Mouse (Mus musculus): Measurements from ENCODE around the gene Sun1. TPM values are rescaled to one million over a fixed set of nuclear protein-coding genes. Genes with fewer than 3 reads are reported as not detected.

Gene Sun1
- total RNA-seq, 2 experiments from 2014 or later: 66.9 to 73.5 TPM

DNA sequence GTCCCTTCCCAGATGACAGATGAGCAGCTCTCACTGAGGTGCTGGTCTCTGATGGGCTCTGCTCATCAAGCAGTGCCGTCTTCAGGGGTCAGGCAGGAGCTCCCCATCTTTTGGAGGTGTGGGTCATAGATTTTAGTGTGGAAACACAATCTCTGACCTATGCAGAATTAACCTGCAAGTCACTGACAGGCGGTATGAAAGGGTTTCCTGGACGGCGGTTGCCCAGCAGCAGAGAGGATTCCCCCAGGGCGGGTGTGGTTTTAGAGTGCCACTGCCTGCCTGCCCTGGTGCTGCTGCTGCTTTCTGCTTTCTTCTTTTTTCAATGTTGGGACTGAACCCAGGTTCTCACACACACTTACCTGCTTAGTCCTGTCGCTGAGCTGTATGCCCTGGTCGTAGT lies 6.1 kb downstream of the Sun1 start:
- no peak for DNase-seq (ENCODE audit: low spot score in 2 of 2)

DNA sequence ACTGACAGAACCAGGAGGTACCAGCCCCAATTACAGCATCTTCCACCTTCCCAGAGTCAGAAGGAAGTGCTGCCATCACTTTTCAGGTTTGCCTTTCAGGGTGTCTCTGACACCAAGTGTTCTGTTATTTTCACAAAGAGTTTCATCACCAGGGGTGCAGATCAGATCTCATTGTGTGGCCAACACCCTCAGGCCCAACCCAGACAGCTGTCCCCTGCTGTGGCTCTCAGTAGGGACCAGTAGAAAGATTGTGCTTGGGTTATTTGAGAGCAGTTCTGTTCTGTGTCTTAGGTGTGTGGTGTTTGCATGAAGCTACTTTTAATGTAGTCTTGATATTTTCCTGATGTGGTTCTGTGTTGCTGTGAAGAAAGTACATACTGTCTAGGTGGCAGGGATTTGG lies 7.7 kb downstream of the Sun1 start:
- DNase-seq (ENCODE audit: low spot score in 2 of 2): no peak

DNA sequence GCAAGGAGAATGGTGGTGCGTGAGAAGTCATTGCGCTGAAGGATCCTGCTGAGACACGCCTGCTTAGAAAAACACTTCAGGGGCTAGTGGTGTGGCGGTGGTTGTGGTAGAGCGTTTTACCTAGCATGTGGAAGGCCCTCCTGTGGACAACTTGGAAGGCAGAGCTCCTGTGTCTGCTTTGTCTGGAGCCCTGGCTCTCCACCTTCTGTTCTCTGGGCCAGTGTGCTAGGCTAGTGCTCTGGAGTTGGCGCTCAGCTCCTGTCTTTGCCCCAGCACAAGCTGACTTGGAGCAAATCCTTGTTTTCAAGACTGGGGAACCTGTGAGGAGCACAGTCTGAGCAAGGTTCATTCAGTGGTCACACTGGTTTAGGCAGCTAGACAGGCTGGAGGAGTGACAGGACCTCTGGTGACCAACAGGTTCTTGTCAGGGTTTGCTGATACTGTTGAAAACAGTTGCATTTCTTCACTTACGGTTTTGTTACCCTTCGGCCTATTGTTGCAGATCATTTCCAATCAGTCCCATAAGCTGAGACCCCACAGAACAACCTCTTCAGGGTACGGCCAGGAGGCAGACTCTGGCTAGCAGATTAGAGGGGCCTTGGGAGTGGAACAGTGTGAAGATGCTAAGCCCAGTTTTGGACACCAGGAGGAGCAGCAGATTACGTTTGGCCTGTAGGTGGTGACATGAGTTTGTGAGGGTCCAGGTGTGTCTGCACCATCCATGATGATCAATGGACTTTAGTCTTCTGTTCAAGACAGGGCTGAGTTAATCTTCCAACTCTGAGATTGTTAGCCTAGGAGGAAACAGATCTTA lies 8.6 kb downstream of the Sun1 start:
- DNase-seq (ENCODE audit: low spot score in 2 of 2): no peak

DNA sequence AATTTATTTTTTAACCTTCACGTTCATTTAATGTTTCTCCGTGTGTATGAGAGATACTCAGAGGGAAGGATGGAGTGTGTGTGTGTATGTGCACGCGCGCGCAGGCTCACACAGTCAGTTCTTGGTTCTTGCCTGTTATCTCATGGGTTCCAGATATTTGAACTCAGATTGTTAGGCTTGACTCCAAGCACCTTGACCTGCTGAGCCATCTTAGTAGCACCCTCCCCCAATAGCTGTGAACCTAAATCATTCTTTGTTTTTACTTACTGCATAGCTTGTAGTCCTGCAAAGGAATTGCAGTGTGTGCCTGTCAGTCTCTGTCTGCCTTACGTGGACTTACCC lies 9.2 kb downstream of the Sun1 start:
- DNase-seq (ENCODE audit: low spot score in 2 of 2): no peak

DNA sequence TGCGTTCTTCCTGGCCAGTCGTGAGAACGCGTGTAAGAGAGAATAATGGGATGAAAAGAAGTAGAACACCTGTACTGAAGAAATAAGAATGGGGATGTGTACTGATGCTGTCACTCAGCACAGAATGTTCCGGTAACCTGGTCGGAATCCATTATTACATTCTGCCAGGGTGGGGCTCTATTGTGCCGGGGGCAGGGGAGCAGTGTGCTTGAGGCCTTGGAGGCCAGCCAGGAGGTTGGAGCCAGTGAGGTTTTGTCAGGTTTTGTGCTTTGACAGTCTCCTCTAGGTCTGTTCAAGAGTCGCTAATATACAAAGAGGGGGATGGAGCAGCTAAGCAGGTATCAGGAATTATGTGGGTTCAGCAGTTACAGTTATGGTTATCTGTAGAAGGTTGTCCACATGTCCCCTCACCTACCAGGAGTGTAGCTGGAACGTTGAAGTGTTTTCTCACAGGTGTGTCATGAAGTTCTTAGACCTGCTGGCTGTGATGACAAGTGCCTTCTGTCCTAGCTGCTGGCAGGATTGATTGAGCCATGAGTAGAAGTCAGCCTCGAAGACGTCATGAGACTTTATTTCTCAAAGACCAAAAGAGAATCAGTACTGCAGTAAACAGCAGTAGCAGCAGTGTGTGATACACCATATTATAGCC lies 11.4 kb downstream of the Sun1 start:
- no peak for DNase-seq (ENCODE audit: low spot score in 2 of 2)

DNA sequence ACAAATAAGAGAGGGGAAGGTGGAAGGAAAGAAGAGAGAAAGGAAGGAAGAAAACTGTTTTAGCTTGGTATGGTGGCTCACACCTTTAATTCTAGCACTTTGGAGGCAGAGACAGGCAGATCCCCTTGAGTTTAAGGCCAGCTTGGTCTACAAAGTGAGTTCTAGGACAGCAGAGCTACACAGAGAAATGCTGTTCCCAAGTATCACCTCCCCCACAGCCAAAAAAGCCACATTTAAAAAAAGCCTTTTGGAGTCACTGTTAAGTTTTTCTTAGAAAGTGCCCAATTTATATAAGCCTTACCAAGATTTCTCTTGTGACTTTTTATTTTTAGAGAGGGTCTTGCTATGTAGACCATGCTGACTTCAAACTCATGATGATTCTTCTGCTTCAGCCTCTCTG lies 13.9 kb downstream of the Sun1 start:
- no peak for DNase-seq (ENCODE audit: low spot score in 2 of 2)

DNA sequence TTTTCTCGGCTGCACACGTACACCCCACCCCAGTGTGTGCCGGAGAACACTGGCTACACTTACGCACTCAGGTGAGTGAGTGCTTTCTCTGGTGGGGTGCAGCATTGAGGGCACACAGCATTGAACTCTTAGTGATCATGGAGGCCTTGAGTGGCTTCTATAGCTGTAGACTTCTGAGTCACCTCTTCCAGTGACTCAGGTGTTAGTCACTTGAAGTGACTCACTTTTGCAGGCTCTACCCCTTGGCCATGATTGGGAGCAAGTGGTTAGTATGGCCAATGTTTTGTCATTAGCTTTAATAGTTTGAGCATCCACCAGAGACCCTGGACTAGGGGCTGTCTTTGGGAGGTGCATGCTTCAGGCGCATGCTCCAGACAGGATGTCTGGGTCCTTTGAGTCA lies 14.7 kb downstream of the Sun1 start:
- no peak for DNase-seq (ENCODE audit: low spot score in 2 of 2)

DNA sequence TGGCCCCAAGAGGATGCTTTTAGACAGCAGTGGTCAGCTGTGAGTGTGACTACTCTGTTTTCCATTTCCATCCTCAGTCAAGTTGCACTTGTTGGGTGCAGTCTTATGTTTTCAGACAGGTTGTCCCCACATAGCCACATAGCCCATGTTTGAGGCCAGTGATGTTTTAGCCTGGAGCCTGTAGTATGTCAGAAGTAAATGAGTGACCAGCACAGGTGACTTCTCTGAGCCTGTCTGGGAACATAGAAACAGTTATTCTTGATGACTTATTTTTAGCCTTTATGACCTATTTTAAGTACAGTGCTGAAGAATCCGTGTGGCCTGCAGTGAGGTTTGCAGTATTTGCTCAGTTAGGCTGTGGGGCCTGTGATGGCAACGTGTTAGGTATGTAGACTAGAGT lies 15.7 kb downstream of the Sun1 start:
- no peak for DNase-seq (ENCODE audit: low spot score in 2 of 2)

DNA sequence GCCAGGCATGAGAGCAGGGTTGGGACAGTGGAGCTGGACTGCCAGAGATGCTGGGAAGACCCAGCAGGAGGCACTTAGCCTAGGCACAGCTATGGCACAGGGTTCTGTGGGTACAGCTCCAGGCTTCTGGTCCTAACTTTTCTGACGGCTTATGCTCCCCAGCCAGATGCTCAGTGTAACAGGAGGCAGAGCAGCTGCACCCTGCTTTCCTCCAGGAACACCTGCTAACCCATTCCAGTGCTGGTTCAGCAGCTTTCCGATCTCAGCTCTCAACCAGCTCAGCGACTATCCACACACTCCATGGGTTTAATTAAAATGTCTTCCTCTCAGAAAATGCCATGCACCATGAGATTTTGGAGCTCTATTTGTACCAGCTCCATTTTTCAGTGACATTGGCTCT lies 16.3 kb downstream of the Sun1 start:
- no peak for DNase-seq (ENCODE audit: low spot score in 2 of 2)

DNA sequence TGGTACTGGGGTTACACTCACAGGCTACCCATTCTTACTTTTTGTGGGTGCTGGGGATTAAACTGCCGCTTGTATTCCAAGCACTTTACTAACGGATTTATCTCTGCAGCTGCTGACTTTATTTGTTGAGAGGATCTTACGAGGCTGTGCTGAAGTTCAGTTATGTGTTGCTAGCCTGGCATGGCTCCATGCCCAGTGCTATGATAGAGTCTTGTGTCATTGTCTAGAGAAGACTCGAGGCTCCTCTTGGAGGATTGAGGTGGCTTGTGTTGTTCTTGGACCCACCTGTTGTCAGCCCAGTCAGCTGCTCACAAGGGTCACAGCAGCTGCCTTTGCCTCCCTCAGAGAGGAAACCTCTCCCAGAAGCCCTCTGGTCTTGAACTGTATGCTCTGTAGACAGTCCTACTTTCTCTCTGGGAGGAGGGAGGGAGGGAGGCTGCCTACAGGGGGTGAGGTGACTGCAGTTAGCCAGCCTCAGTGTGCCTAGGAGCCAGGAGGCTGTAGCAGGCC lies 19.6 kb downstream of the Sun1 start:
- DNase-seq (ENCODE audit: low spot score in 2 of 2): no peak

DNA sequence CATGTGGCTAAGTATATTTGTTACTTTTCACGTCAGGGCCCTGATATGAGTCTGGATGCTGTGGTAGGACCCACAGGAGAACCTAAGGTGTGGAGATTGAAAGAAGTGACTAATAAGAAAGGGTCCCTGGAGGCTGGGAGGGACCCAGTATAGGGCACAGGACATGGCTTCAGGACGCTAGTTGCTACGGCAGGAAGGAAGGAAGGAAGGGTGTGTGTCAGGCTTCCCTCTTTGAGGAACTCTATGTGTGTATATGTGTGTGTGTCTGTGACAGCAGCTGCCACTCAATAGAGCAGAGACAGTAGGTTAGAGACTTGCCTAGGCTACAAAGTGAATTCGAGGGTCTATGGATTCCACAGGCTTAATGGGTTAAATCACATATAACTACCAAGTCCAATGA lies 20.2 kb downstream of the Sun1 start:
- DNase-seq (ENCODE audit: low spot score in 2 of 2): no peak

DNA sequence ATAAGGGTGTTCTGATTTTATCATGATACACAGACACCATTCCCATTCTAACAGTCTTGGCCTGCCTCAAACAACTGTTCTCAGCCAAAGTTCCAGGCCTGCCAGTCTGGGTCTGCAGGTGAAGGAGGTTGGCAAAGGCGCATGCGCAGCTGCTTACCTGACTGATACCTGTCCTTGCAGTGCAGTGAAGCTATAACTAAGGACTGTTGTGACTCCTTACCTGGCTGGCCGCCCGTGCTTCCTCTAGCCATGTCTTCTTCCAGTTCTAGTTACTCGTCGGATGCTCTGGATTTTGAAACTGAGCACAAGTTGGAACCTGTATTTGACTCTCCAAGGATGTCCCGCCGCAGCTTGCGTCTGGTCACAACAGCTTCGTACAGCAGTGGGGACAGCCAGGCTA lies 22.9 kb downstream of the Sun1 start:
- DNase-seq (ENCODE audit: low spot score in 2 of 2): no peak

DNA sequence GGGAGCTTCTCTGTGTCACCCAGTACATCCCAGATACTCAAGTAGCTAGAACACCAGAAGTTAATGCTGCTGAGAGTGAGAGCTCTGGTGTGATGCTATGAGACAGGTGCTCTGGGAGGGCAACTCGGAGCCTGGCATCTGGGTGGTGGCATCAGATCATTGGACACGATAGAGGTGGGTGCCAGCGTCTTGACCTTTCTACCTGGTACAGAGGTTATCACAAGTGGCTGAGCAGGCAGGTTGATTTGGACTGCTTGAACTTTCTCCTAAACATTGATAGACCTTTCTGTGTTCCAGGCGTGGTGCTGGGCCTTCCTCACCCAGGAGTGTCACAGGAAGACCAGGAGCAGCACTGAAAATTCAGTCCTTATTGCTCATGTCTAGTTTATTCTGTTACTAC lies 26.8 kb downstream of the Sun1 start:
- no peak for DNase-seq (ENCODE audit: low spot score in 2 of 2)

DNA sequence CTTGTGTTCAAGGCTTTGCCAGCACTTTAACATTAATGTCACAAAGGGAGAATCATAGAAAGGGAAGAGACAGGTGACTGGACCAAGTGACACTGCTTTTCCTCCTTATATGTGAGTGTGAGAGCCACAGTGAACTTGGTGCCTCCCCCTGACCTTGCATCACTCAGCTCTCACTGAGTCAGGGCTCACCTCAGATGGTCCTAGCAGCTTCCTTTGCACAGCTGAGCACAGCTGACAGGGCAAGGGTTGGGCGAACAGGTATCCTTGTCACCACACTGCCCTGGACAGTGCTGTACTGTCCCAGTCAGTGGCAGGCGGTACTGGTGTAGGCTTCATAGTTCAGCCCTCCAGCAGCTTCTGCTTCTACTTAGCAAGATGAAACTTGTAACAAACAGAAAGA lies 27.2 kb downstream of the Sun1 start:
- DNase-seq (ENCODE audit: low spot score in 2 of 2): no peak

DNA sequence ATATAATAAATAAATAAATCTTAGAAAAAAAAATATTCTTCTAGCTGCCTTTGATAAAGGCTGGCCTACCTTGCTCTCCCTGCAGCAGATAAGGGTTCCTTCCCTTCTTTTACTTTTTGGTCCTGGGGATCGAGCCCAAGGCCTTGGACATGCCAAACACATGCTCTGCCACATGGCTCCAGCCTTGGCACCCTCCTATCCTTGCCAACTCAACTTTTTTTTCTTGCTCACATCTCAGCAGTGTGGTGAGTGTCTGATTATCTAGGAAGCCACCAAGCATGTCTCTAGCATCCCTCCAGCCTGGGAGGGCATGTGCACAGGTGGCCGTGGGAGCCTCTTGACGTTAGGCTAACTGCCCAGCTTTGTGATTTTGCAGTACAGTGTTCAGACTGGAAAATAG lies 27.9 kb downstream of the Sun1 start:
- DNase-seq (ENCODE audit: low spot score in 2 of 2): no peak

DNA sequence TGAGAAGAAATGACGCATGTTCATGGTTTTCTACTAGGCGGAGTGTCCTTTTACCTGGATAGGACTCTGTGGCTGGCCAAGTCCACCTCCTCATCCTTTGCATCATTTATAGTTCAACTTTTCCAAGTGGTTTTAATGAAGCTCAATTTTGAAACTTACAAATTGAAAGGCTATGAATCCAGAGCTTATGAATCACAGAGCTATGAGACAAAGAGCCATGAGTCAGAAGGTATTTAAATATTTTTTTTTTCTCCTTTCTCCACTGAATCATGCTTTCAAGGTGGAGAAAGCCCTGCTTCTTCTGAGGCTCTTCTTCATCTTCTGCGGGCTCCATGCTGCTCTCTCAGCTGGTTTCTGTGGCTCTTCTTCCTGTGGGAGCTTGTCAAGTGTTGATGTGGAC lies 29.3 kb downstream of the Sun1 start:
- DNase-seq (ENCODE audit: low spot score in 2 of 2): no peak

DNA sequence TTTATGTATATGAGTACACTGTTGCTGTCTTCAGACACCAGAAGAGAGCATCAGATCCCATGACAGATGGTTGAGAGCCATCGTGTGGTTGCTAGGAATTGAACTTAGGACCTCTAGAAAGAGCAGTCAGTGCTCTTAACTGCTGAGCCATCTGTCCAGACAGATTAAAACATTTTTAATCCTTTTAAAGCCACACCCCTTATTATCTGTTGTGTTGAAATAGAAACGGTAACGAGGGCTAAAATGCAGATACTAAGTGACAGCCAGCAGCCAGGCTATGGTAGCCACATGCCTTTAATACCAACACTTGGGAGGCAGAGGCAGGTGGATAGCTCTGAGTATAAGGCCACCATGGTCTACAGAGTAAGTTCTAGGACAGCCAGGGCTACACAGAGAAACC lies 31.6 kb downstream of the Sun1 start:
- DNase-seq (ENCODE audit: low spot score in 2 of 2): no peak

DNA sequence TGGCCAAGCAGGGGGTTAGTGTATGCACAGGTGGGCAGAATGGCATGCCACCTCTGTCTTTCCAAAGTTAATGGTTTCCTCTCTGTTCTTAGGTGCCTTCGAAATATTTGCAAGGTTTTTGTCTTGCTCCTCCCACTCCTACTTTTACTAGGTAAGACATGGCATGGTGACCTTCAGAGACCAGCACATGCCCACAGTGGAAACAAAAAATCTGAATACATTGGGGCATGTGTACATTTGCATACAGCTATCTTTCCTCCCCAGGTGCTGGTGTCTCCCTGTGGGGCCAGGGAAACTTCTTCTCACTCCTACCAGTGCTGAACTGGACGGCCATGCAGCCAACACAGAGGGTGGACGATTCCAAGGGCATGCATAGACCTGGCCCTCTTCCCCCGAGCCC lies 34.0 kb downstream of the Sun1 start:
- DNase-seq (ENCODE audit: low spot score in 2 of 2): no peak

DNA sequence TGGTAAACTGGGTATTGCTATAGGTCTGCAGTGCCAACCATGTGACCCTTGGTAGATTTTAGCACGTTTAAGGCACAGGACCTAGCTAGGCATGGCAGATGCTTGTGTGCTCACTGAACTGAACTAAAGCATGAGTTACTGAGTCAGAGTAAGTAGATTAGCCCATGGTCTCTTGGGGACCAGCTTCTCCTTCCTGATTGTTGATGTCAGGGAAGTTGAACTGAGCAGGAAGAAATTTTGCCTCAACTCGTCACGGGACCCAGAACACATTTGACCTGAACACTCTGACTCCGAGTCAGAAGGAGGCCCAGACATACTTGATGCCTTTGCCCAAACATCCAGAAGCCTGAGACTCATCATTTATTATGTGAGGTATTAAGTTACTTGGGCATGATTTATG lies 37.0 kb downstream of the Sun1 start:
- no peak for DNase-seq (ENCODE audit: low spot score in 2 of 2)

DNA sequence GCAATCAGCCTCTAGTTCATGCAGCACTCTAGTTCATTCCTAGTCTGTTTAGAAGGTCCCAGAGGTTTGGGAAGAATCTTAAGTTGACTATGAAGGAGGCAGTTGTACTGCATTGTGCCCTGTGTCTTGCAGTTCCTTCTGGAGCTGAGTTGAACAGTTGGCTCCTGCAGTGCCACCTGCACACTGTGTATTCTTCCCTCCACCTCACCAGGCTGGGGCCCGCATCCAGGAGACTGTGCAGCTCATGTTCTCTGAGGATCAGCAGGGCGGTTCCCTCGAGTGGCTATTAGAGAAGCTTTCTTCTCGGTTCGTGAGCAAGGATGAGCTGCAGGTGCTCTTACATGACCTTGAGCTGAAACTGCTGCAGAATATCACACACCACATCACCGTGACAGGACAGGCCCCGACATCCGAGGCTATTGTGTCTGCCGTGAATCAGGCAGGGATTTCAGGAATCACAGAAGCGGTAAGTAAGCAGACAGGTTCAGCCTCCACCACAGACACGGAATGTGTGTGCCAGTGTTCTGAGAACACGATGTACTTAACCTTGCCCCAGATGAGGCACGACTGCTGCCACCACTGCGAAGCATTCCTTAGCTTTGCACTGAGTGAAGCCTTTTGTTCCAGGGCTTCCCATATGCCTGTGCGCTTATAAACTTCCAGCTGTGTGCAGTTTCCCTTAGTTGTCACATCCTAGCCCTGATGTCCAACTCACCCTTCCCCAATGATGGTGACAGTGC lies 40.8 kb downstream of the Sun1 start:
- no peak for DNase-seq (ENCODE audit: low spot score in 2 of 2)

DNA sequence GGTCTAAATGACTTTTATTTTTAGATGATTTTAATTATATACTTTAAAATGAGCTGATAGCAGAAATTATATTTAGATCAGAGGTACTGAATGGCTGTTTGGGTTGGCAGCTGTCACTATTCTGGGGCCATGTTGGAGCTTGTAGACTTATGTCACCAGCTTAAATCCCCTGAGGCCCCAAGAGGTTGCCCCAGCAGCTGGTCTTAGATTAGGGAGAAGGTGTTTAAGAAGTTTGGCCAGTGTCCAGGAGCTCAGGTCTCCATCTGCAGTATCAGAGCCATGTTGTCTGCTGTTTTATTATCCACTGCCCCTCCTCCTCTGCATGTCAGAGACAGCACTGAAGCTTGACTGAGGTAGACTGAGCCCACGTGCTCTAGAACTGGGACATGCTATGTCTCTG lies 42.9 kb downstream of the Sun1 start:
- DNase-seq (ENCODE audit: low spot score in 2 of 2): no peak

DNA sequence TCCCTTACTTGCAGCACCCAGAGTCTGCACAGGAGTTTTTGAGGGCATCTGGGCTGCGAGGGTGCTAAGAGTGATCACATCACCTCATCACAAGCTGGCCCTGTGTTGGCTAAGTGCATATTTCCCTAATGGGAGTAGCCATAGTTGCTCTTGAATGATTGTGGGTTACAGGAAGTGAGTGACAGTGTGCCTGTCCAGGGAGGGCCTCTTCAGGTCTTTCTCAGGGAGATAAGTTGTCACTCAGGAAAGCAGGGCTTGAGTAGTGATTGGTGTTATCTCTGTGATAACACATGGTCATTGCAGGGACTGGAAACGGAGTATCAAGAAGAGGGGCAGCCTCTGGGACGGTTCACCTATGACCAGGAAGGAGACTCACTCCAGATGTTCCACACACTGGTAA lies 47.3 kb downstream of the Sun1 start:
- DNase-seq (ENCODE audit: low spot score in 2 of 2): no peak
